Mouse (Mus musculus) myocyte (in vitro differentiated cells): ENCODE measurements around the gene Tas2r110.

ENCODE experiments used
- CEBPB ChIP-seq: IDR thresholded peaks from 2 replicates; pipeline ENCODE4 v1.6.1; 2011; ENCODE audit warnings: mild to moderate bottlenecking, moderate library complexity; ENCODE audit not compliant: poor library complexity, insufficient read depth, severe bottlenecking
- E2F4 ChIP-seq: IDR thresholded peaks from one replicate; pipeline ENCODE4 v1.6.1; 2011; ENCODE audit warnings: mild to moderate bottlenecking, control low read depth, moderate library complexity; ENCODE audit not compliant: insufficient read depth
- MYOD1 ChIP-seq, 3 experiments: IDR thresholded peaks; one replicate each; pipeline ENCODE4 v1.6.1; 2011; ENCODE audit warnings: control low read depth in 2 of 3, low read depth in 2 of 3, mild to moderate bottlenecking in 2 of 3, moderate library complexity in 1 of 3; ENCODE audit not compliant: insufficient read length in 2 of 3, control insufficient read depth in 1 of 3
- POLR2A ChIP-seq: IDR thresholded peaks from one replicate; pipeline ENCODE4 v1.6.1; 2011; ENCODE audit warnings: low read depth, mild to moderate bottlenecking, control low read depth, moderate library complexity; ENCODE audit not compliant: insufficient read length
- SRF ChIP-seq: IDR thresholded peaks from one replicate; pipeline ENCODE4 v1.6.1; 2011; ENCODE audit warnings: low read depth; ENCODE audit not compliant: control insufficient read depth, insufficient read length
- USF1 ChIP-seq: IDR thresholded peaks from one replicate; pipeline ENCODE4 v1.6.1; 2011; ENCODE audit warnings: low read depth, mild to moderate bottlenecking, control low read depth, moderate library complexity

GRCm38 (mm10) chr6:132909351-132909750 is 41.5 kb downstream of the Tas2r110 start, which contains the start of gene Tas2r125:
- TF ChIP-seq USF1 (no peak), POLR2A (no peak), CEBPB (no peak), MYOD1 (IDR thresholded peaks at IDR 0.05; ENCODE audit: control insufficient read depth in 1 of 3, insufficient read length in 2 of 3, low read depth in 2 of 3) (no peak), E2F4 (no peak), SRF (no peak)
